ENCODE assay signal across 9 mouse cellular contexts in the genomic region with DNA sequence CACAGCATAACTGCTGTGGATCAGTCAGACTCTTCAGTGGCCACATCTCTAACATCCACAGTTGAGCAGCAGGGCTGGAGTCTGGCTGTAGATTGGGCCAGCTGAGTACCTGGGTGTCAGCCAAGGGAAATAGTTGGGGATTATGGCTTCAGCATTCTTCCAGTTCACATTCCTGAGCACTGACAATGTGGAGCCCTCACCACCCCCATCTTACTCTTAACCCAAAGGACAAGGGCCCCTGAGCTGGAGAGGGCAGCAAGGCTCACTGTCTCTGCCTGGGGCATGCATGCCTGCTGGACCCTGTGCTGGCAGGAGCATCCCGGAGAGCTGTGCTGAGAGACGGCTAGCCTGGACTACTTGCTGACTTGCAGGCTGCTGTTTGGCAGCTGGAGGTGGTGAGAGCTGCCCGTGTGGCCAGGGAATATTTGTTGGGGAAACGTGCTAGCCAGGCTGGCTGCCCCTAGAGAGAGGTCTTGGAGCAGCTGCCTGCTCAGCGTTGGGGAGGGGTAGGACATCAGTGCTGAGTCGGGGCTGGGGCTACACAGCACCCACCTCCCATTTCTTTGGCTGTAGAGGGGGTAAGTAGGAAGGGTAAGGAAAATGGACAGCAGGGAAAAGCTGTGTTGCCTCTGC. TPM values are rescaled to one million over a fixed set of nuclear protein-coding genes. Genes with fewer than 3 reads are reported as not detected.
DNase-seq lines count a peak whose midpoint lies in the region; ATAC-seq and TF ChIP-seq lines count a peak whose summit lies in the region.
"Had no signal": no experiment of that assay in that cellular context is flagged by ENCODE, and none has a peak within 500 bp of the region (broad histone marks: within the 10 kb centered on the region; RNA-seq: fewer than 3 reads in every experiment).

No protein-coding gene starts in this region.

- H3K27me3 ChIP-seq in Patski: no peaks in the 10 kb centered on the region
- H3K27me3 ChIP-seq in liver, embryonic 16.5 days (ENCODE audit: control insufficient read depth, insufficient read depth, low read depth, low read length): no peaks in the 10 kb centered on the region

- peak; percentile 89 for ATAC-seq in Patski
- ATAC-seq in liver, embryonic 16.5 days (ENCODE audit: low read depth): no peak
- ATAC-seq in megakaryocyte-erythroid progenitor cell, adult 5-6 weeks (replicated peaks; ENCODE audit: low FRiP score, low TSS enrichment, poor library complexity, severe bottlenecking): no peak

- no peaks in the 10 kb centered on the region for H3K9me3 ChIP-seq in liver, embryonic 16.5 days (replicated peaks; ENCODE audit: control insufficient read depth, low read length)

- peak overlapping the region; percentile 71 for H3K27ac ChIP-seq in liver, embryonic 16.5 days (ENCODE audit: low read length)

- POLR2A ChIA-PET in Patski (lab: Charles Lee): interaction anchor here (0.6 to 1.6 kb wide), 2 partner anchors 9 to 11 kb away, joined by 3 to 5 read pairs; partner anchors contain the start of gene Slc39a13

- intact Hi-C loops in heart, postnatal 36 days (cut with DNase I): loop anchor here (1.0 kb wide), 1 partner anchor 196 kb away; no protein-coding TSS in a partner anchor
- intact Hi-C loops in left cerebral cortex, postnatal 25 days (cut with DNase I): loop anchor here (2.0 to 5.0 kb wide), 3 partner anchors 145 to 195 kb away; partner anchors contain the start of gene C1qtnf4

- H3K4me1 ChIP-seq in liver, embryonic 16.5 days (ENCODE audit: control insufficient read depth, low read depth, low read length): peaks cover 20% of the 10 kb centered on the region

- TF ChIP-seq CTCF in Patski (IDR thresholded peaks at IDR 0.05): no peak

- CTCF ChIA-PET in Patski (lab: Charles Lee): interaction anchor here (1.0 to 1.9 kb wide), 5 partner anchors 10 to 195 kb away, joined by 3 to 10 read pairs (median 6); no protein-coding TSS in a partner anchor

- peak; percentile 45 for DNase-seq in gastrocnemius, adult 18-20 months (ENCODE audit: low spot score)
- DNase-seq in gastrocnemius, postnatal 10 days: no peak
- peak; percentile 95 for DNase-seq in Patski (ENCODE audit: low read depth, low spot score)
- peak; percentile 46 to 55 for DNase-seq in heart, postnatal 36 days
- no peak for DNase-seq in left cerebral cortex, postnatal 25 days (ENCODE audit: low spot score in 2 of 2)
- DNase-seq in adrenal gland, adult (ENCODE audit: inconsistent age in 2 of 2, low spot score in 1 of 2): no peak

- peaks cover 47% of the 10 kb centered on the region for H3K36me3 ChIP-seq in liver, embryonic 16.5 days (ENCODE audit: control insufficient read depth, insufficient read depth)

- no peak overlapping the region for H3K4me3 ChIP-seq in liver, embryonic 16.5 days (ENCODE audit: low read depth, low read length)

- WGBS in liver, embryonic 16.5 days (ENCODE audit: insufficient replicate concordance): 86% methylated on average over 6 of the region's 6 CpGs

- no peak overlapping the region for H3K9ac ChIP-seq in liver, embryonic 16.5 days (ENCODE audit: low read depth, low read length)

- no peak overlapping the region for H3K4me2 ChIP-seq in liver, embryonic 16.5 days (ENCODE audit: low read depth, low read length)

- in situ Hi-C loops in Patski (cut with MboI; ENCODE audit: low pct_unique_long_range_greater_than_20kb): loop anchor here (5.0 kb wide), 1 partner anchor 200 kb away; no protein-coding TSS in a partner anchor

RNA-seq across cellular contexts. Expression of gene Psmc3, which starts 8.2 kb away (rescaled TPM):
- total RNA-seq in gastrocnemius, adult 18-20 months (2021): 100 to 1,000 TPM; 249 to 273 TPM
- total RNA-seq in gastrocnemius, postnatal 10 days (2021): 100 to 1,000 TPM; 336 to 337 TPM
- 276 TPM for polyA plus RNA-seq in Patski (2021)
- 100 to 1,000 TPM; 211 to 237 TPM for total RNA-seq in heart, postnatal 36 days (2021)
- polyA plus RNA-seq in liver, embryonic 16.5 days (2015; fragmentation: Nextera tagmentation; extraction: Ambion mirVana): 130 and 133 TPM in 2 replicates
- 172 and 200 TPM in 2 replicates for total RNA-seq in megakaryocyte-erythroid progenitor cell, adult 5-6 weeks (2014; fragmentation: Nextera tagmentation)
- 297 and 355 TPM in 2 replicates for total RNA-seq in megakaryocyte-erythroid progenitor cell, adult 5-6 weeks (2017)
- 100 to 1,000 TPM; 184 to 218 TPM for total RNA-seq in left cerebral cortex, postnatal 25 days (2021)

RNA-seq across cellular contexts. Expression of gene Slc39a13, which starts 8.3 kb away (rescaled TPM):
- 10 to 100 TPM; 16.9 to 19.9 TPM for total RNA-seq in gastrocnemius, adult 18-20 months (2021)
- 10 to 100 TPM; 27.8 to 40.8 TPM for total RNA-seq in gastrocnemius, postnatal 10 days (2021)
- polyA plus RNA-seq in Patski (2021): 148 TPM
- total RNA-seq in heart, postnatal 36 days (2021): 10 to 100 TPM; 21.7 to 24.2 TPM
- polyA plus RNA-seq in liver, embryonic 16.5 days (2015; fragmentation: Nextera tagmentation; extraction: Ambion mirVana): 10.4 and 12.2 TPM in 2 replicates
- total RNA-seq in megakaryocyte-erythroid progenitor cell, adult 5-6 weeks (2014; fragmentation: Nextera tagmentation): 18.9 and 21.3 TPM in 2 replicates
- total RNA-seq in megakaryocyte-erythroid progenitor cell, adult 5-6 weeks (2017): 6.4 and 10.6 TPM in 2 replicates
- total RNA-seq in left cerebral cortex, postnatal 25 days (2021): 10 to 100 TPM; 25.1 to 29.4 TPM

RNA-seq across cellular contexts. Expression of gene Spi1, which starts 20.2 kb away (rescaled TPM):
- 1 to 10 TPM in 1 of 2 experiments, under 1 TPM in 1; 0.43 to 1.1 TPM for total RNA-seq in gastrocnemius, adult 18-20 months (2021)
- 1 to 10 TPM; 3.2 to 6.4 TPM for total RNA-seq in gastrocnemius, postnatal 10 days (2021)
- polyA plus RNA-seq in Patski (2021): 1.1 TPM
- 1 to 10 TPM; 4.2 to 6.2 TPM for total RNA-seq in heart, postnatal 36 days (2021)
- polyA plus RNA-seq in liver, embryonic 16.5 days (2015; fragmentation: Nextera tagmentation; extraction: Ambion mirVana): 16.6 and 18.2 TPM in 2 replicates
- 5.9 and 10.4 TPM in 2 replicates for total RNA-seq in megakaryocyte-erythroid progenitor cell, adult 5-6 weeks (2014; fragmentation: Nextera tagmentation)
- 3.7 and 8.8 TPM in 2 replicates for total RNA-seq in megakaryocyte-erythroid progenitor cell, adult 5-6 weeks (2017)
- 1 to 10 TPM; 3.0 to 5.3 TPM for total RNA-seq in left cerebral cortex, postnatal 25 days (2021)

RNA-seq across cellular contexts. Expression of gene Rapsn, which starts 26.5 kb away (rescaled TPM):
- 10 to 100 TPM; 27.4 to 28.9 TPM for total RNA-seq in gastrocnemius, adult 18-20 months (2021)
- total RNA-seq in gastrocnemius, postnatal 10 days (2021): 10 to 100 TPM; 32.5 to 32.8 TPM
- polyA plus RNA-seq in Patski (2021): 1.2 TPM
- 10 to 100 TPM; 16.9 to 17.8 TPM for total RNA-seq in heart, postnatal 36 days (2021)
- polyA plus RNA-seq in liver, embryonic 16.5 days (2015; fragmentation: Nextera tagmentation; extraction: Ambion mirVana): 0.99 and 1.0 TPM in 2 replicates
- total RNA-seq in megakaryocyte-erythroid progenitor cell, adult 5-6 weeks (2014; fragmentation: Nextera tagmentation): not detected in 2 replicates
- 0.80 TPM in 1 of 2 replicates, not detected in the other for total RNA-seq in megakaryocyte-erythroid progenitor cell, adult 5-6 weeks (2017)
- total RNA-seq in left cerebral cortex, postnatal 25 days (2021): under 1 TPM; 0.41 to 0.53 TPM
- total RNA-seq: liver, adult 2 months had no signal

RNA-seq across cellular contexts. Expression of gene Mybpc3, which starts 56.0 kb away (rescaled TPM):
- total RNA-seq in gastrocnemius, adult 18-20 months (2021): not detected
- total RNA-seq in gastrocnemius, postnatal 10 days (2021): under 1 TPM; 0.12 to 0.20 TPM
- not detected for polyA plus RNA-seq in Patski (2021)
- 1,000 to 10,000 TPM; 1,434 to 1,723 TPM for total RNA-seq in heart, postnatal 36 days (2021)
- 0.07 and 0.08 TPM in 2 replicates for polyA plus RNA-seq in liver, embryonic 16.5 days (2015; fragmentation: Nextera tagmentation; extraction: Ambion mirVana)
- total RNA-seq in megakaryocyte-erythroid progenitor cell, adult 5-6 weeks (2014; fragmentation: Nextera tagmentation): not detected in 2 replicates
- 0.42 TPM in 1 of 2 replicates, not detected in the other for total RNA-seq in megakaryocyte-erythroid progenitor cell, adult 5-6 weeks (2017)
- total RNA-seq in left cerebral cortex, postnatal 25 days (2021): 1 to 10 TPM in 1 of 2 experiments, under 1 TPM in 1; 0.96 to 1.4 TPM
- total RNA-seq: liver, adult 2 months had no signal

Comparison
In these comparisons a context has a peak if more than half of its experiments do, and no peak if none do; other contexts are left out.
1. DNase-seq: peak in gastrocnemius, adult 18-20 months (single experiment), Patski (single experiment) and heart, postnatal 36 days (2 of 2); none in gastrocnemius, postnatal 10 days (single experiment), left cerebral cortex, postnatal 25 days (0 of 2) and adrenal gland, adult (0 of 2).